ENCODE assay signal across 9 mouse cellular contexts in the genomic region with DNA sequence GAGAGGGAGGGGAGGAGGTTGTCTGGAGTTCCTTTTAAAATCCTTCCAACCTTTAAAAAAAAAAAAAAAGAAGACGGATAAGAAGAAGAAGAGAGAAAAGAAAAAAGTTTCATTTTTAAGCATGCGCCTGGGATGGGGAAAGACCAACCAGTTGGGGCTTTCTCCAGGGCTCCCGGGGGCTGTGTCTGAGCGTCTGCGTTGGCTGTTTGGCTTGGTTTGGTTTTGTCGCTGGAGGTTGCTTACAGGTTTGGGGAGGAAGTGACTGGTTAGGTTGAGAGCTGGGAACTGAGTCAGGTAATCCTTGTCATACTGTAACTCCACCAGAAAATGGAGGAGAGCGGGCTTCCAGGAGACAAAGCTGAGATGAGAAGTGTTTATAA. TPM values are rescaled to one million over a fixed set of nuclear protein-coding genes. Genes with fewer than 3 reads are reported as not detected.
DNase-seq lines count a peak whose midpoint lies in the region; ATAC-seq and TF ChIP-seq lines count a peak whose summit lies in the region.
"Had no signal": no experiment of that assay in that cellular context is flagged by ENCODE, and none has a peak within 500 bp of the region (broad histone marks: within the 10 kb centered on the region; RNA-seq: fewer than 3 reads in every experiment).

No protein-coding gene starts in this region.

- peak overlapping the region; percentile 93 for H3K9ac ChIP-seq in kidney, embryonic 16.5 days (replicated peaks; ENCODE audit: low read length)
- H3K9ac ChIP-seq in forebrain, embryonic 14.5 days (ENCODE audit: low read length), result peak overlapping the region; percentile 98
- H3K9ac ChIP-seq in limb, embryonic 13.5 days, result peak overlapping the region; percentile 94
- peak overlapping the region; percentile 87 for H3K9ac ChIP-seq in neural tube, embryonic 15.5 days (replicated peaks)

- H3K4me3 ChIP-seq in kidney, embryonic 16.5 days (ENCODE audit: low read length), result peak overlapping the region; percentile 81
- H3K4me3 ChIP-seq in bone marrow macrophage, adult 2 months (ENCODE audit: insufficient read depth, low read length), result peak overlapping the region; percentile 89; the same call in 1 of the 2 replicates
- peak overlapping the region; percentile 75 for H3K4me3 ChIP-seq in forebrain, embryonic 14.5 days (ENCODE audit: low read depth, low read length)
- H3K4me3 ChIP-seq in limb, embryonic 13.5 days, result peak overlapping the region; percentile 80
- peak overlapping the region; percentile 80 for H3K4me3 ChIP-seq in neural tube, embryonic 15.5 days (replicated peaks)

- H3K36me3 ChIP-seq in kidney, embryonic 16.5 days (ENCODE audit: insufficient read depth, low read length), result no peaks in the 10 kb centered on the region
- H3K36me3 ChIP-seq in forebrain, embryonic 14.5 days (ENCODE audit: control insufficient read depth, insufficient read depth, low read length), result no peaks in the 10 kb centered on the region
- H3K36me3 ChIP-seq in limb, embryonic 13.5 days, result no peaks in the 10 kb centered on the region
- no peaks in the 10 kb centered on the region for H3K36me3 ChIP-seq in neural tube, embryonic 15.5 days

- peak overlapping the region; percentile 98 for H3K27ac ChIP-seq in kidney, embryonic 16.5 days (ENCODE audit: low read length)
- no peak overlapping the region for H3K27ac ChIP-seq in bone marrow macrophage, adult 2 months (ENCODE audit: insufficient read depth, low read depth, low read length)
- peak overlapping the region; percentile 97 for H3K27ac ChIP-seq in forebrain, embryonic 14.5 days (ENCODE audit: low read depth, low read length)
- H3K27ac ChIP-seq in limb, embryonic 13.5 days, result peak overlapping the region; percentile 97
- peak overlapping the region; percentile 97 for H3K27ac ChIP-seq in neural tube, embryonic 15.5 days (replicated peaks)

- no peak for TF ChIP-seq CTCF in bone marrow macrophage, adult 2 months (IDR thresholded peaks at IDR 0.05; ENCODE audit: low read depth, low read length)

- no peak for ATAC-seq in kidney, embryonic 16.5 days (ENCODE audit: low FRiP score, low TSS enrichment)
- ATAC-seq in forebrain, embryonic 14.5 days, result no peak
- ATAC-seq in limb, embryonic 13.5 days (ENCODE audit: low FRiP score, low read depth), result no peak
- no peak for ATAC-seq in neural tube, embryonic 15.5 days (ENCODE audit: low FRiP score)
- ATAC-seq in megakaryocyte progenitor cell, adult 5-6 weeks (replicated peaks; ENCODE audit: poor library complexity), result no peak

- H3K9me3 ChIP-seq in kidney, embryonic 16.5 days (ENCODE audit: low read length), result no peaks in the 10 kb centered on the region
- H3K9me3 ChIP-seq in forebrain, embryonic 14.5 days (replicated peaks; ENCODE audit: control insufficient read depth, low read length), result no peaks in the 10 kb centered on the region
- no peaks in the 10 kb centered on the region for H3K9me3 ChIP-seq in limb, embryonic 13.5 days
- H3K9me3 ChIP-seq in neural tube, embryonic 15.5 days (replicated peaks), result no peaks in the 10 kb centered on the region

- peak overlapping the region; percentile 77 for H3K4me2 ChIP-seq in kidney, embryonic 16.5 days (replicated peaks; ENCODE audit: low read depth, low read length)
- H3K4me2 ChIP-seq in forebrain, embryonic 14.5 days (ENCODE audit: low read length), result peak overlapping the region; percentile 77
- peak overlapping the region; percentile 89 for H3K4me2 ChIP-seq in limb, embryonic 13.5 days (replicated peaks)
- peak overlapping the region; percentile 85 for H3K4me2 ChIP-seq in neural tube, embryonic 15.5 days

- TF ChIP-seq POLR2A in bone marrow macrophage, adult 2 months (IDR thresholded peaks at IDR 0.05; ENCODE audit: borderline replicate concordance, low read depth, low read length), result no peak

- 11% methylated on average over 7 of the region's 7 CpGs for WGBS in kidney, embryonic 16.5 days
- 6% methylated on average over 7 of the region's 7 CpGs for WGBS in forebrain, embryonic 14.5 days
- 10% methylated on average over 7 of the region's 7 CpGs for WGBS in limb, embryonic 13.5 days
- 9% methylated on average over 7 of the region's 7 CpGs for whole genome bisulfite sequencing in neural tube, embryonic 15.5 days

- peaks cover 37% of the 10 kb centered on the region for H3K4me1 ChIP-seq in kidney, embryonic 16.5 days (ENCODE audit: insufficient read depth, low read length)
- H3K4me1 ChIP-seq in bone marrow macrophage, adult 2 months (ENCODE audit: control insufficient read depth, insufficient read depth, low read length), result peaks cover 11% of the 10 kb centered on the region
- H3K4me1 ChIP-seq in forebrain, embryonic 14.5 days (ENCODE audit: control insufficient read depth, insufficient read depth, low read length), result peaks cover 25% of the 10 kb centered on the region
- peaks cover 30% of the 10 kb centered on the region for H3K4me1 ChIP-seq in limb, embryonic 13.5 days
- peaks cover 49% of the 10 kb centered on the region for H3K4me1 ChIP-seq in neural tube, embryonic 15.5 days

- no peaks in the 10 kb centered on the region for H3K27me3 ChIP-seq in kidney, embryonic 16.5 days (ENCODE audit: insufficient read depth, low read length)
- no peaks in the 10 kb centered on the region for H3K27me3 ChIP-seq in forebrain, embryonic 14.5 days (replicated peaks; ENCODE audit: control insufficient read depth, insufficient read depth, low read length)
- H3K27me3 ChIP-seq in limb, embryonic 13.5 days, result no peaks in the 10 kb centered on the region
- no peaks in the 10 kb centered on the region for H3K27me3 ChIP-seq in neural tube, embryonic 15.5 days (replicated peaks)

- DNase-seq in kidney, adult 8-10 months, result no peak
- DNase-seq in forebrain, embryonic 14.5 days (ENCODE audit: low spot score), result peak; percentile 45
- no peak for DNase-seq in thymus, postnatal 14 days

RNA-seq across cellular contexts. Expression of a gene that starts 4.7 kb away (rescaled TPM):
- 3.4 and 3.8 TPM in 2 replicates for polyA plus RNA-seq in kidney, embryonic 16.5 days (2015; fragmentation: Nextera tagmentation; extraction: Ambion mirVana)
- 0.07 and 0.12 TPM in 2 replicates for polyA plus RNA-seq in bone marrow macrophage, adult 2 months (2012; ENCODE audit: insufficient read depth, insufficient read length, missing spikeins)
- polyA plus RNA-seq in forebrain, embryonic 14.5 days (2014; fragmentation: Nextera tagmentation; extraction: Ambion mirVana), result 18.7 and 20.0 TPM in 2 replicates
- 6.8 and 7.2 TPM in 2 replicates for polyA plus RNA-seq in limb, embryonic 13.5 days (2015; fragmentation: Nextera tagmentation; extraction: Ambion mirVana)
- polyA plus RNA-seq in neural tube, embryonic 15.5 days (2015; fragmentation: Nextera tagmentation; extraction: Ambion mirVana), result 8.2 and 9.2 TPM in 2 replicates
- 0.25 and 0.93 TPM in 2 replicates for total RNA-seq in megakaryocyte progenitor cell, adult 5-6 weeks (2015)
- total RNA-seq in megakaryocyte progenitor cell, adult 5-6 weeks (2017), result 0.10 and 0.12 TPM in 2 replicates
- total RNA-seq: neutrophil, adult 5-6 weeks had no signal
